Mouse (Mus musculus) layer of hippocampus, postnatal 36 days (tissue): Measurements from ENCODE around the gene Crx. TPM values are rescaled to one million over a fixed set of nuclear protein-coding genes. Genes with fewer than 3 reads are reported as not detected.

ENCODE experiments used
- DNase-seq, 2 experiments: peaks; one replicate each; pipeline ENCODE4 v3.0.0; 2022
- total RNA-seq, 2 experiments: library from RNA; stranded (reverse); gene quantifications; 2 replicates each; pipeline ENCODE4 v1.2.3; 2021

The Crx gene
- total RNA-seq, 2 experiments from 2014 or later = not detected

DNA sequence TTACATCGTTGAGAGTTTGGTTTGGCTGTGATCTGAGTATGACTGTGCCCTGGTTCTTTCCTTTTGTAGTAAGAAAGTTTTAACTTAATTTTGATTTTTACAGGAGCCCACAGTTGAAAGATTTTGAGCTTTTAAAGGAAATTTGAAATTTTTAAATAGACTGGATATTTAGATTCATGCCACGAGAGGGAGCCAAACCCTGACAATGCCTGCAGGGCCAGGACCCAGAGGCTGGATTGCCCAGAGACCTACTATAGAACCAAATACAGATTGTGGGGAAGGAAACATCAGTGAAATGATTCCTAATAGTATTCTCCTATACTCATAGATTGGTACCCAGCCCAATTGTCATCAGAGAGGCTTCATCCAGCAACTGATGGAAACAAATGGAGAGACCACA lies 20.1 kb downstream of the Crx start:
- no peak for DNase-seq

DNA sequence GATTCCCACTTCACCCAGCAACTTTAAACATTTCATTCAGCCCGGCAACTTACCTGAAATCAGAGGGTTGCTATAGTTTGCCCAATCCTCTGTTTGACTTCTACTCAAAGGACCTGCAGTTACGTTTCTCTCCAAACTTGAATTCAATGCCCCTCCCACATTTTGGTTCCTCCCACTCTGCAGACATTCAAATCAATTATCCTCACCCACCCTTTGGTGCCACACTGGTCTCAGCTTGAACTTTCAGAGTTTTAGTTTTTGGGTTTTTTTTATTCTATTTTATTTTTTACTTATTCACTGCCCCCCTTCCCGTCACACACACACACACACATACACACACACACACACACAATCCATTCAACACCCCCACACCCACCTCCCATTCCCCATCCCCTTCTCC lies 40.2 kb downstream of the Crx start, which contains the start of gene Obox6:
Obox6 (minus strand) TSS at position 101 of the 400 bp plus-strand sequence.
- DNase-seq = no peak

Other genes with a start within 250 kb of the Crx start
- gene Obox3, start 240.1 kb downstream of the Crx start, total RNA-seq = not detected
- not detected for gene Obox5, start 129.8 kb downstream of the Crx start, total RNA-seq
- gene Obox6, start 40.3 kb downstream of the Crx start, total RNA-seq = not detected
- under 1 TPM in 1 of 2 experiments, not detected in 1; 0.18 TPM for gene Crxos, start 2.6 kb upstream of the Crx start, total RNA-seq
- 1,000 to 10,000 TPM; 1,445 to 1,563 TPM for gene Selenow, start 42.4 kb upstream of the Crx start, total RNA-seq
- 100 to 1,000 TPM; 112 to 113 TPM for gene Nop53, start 66.1 kb upstream of the Crx start, total RNA-seq
- 1 to 10 TPM; 4.1 to 5.8 TPM for gene Ehd2, start 87.6 kb upstream of the Crx start, total RNA-seq
- 10 to 100 TPM; 19.5 to 21.9 TPM for gene Bicra, start 168.0 kb upstream of the Crx start, total RNA-seq
- under 1 TPM; 0.67 to 0.83 TPM for gene Zfp541, start 181.8 kb upstream of the Crx start, total RNA-seq
- 100 to 1,000 TPM; 272 to 282 TPM for gene Napa, start 218.5 kb upstream of the Crx start, total RNA-seq
- 10 to 100 TPM; 32.0 to 37.8 TPM for gene Kptn, start 239.9 kb upstream of the Crx start, total RNA-seq
- gene Slc8a2, start 249.9 kb upstream of the Crx start, total RNA-seq = 100 to 1,000 TPM; 286 to 292 TPM